ENCODE assay signal across 26 mouse cellular contexts in the genomic region with DNA sequence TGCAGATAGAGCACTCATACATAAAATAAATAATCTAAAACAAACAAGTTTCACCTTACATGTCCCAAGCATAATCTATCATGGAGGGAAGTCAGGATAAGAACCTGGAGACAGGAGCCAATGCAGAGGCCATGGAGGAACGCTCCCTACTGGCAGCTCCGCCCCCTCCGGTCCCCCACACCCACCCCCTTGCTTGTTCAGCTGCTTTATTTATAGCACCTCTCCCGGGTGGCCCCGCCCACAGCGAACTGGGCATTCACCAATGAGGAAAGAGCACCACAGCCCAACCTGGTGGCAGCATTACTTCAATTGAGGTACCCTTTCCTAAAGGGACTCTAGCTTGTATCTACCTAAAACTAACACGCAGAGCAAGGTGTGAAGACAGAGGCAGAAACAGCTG.
A peak's percentile ranks its signal among the peaks of the same experiment; 100 is the strongest.
DNase-seq lines count a peak whose midpoint lies in the region; ATAC-seq lines count a peak whose summit lies in the region.
"Had no signal": no experiment of that assay in that cellular context is flagged by ENCODE, and none has a peak within 500 bp of the region (broad histone marks: within the 10 kb centered on the region; RNA-seq: fewer than 3 reads in every experiment).

No protein-coding gene starts in this region.

- H3K4me2 ChIP-seq in limb, embryonic 11.5 days (ENCODE audit: low read depth, severe bottlenecking): no peak overlapping the region
- no peak overlapping the region for H3K4me2 ChIP-seq in hindbrain, embryonic 12.5 days (replicated peaks)
- H3K4me2 ChIP-seq: hindbrain, embryonic 15.5 days; liver, embryonic 12.5 days; neural tube, embryonic 13.5 days had no signal

- no peak overlapping the region for H3K27ac ChIP-seq in limb, embryonic 11.5 days (replicated peaks; ENCODE audit: low read depth, low read length)
- no peak overlapping the region for H3K27ac ChIP-seq in limb, embryonic 10.5 days
- H3K27ac ChIP-seq in hindbrain, embryonic 12.5 days: no peak overlapping the region
- H3K27ac ChIP-seq: embryonic facial prominence, embryonic 10.5 days; hindbrain, embryonic 15.5 days; left cerebral cortex, adult 2 months; liver, embryonic 12.5 days; macrophage; midbrain, embryonic 10.5 days; neural tube, embryonic 13.5 days had no signal

- H3K9ac ChIP-seq in limb, embryonic 11.5 days (ENCODE audit: low read length): no peak overlapping the region
- H3K9ac ChIP-seq in hindbrain, embryonic 12.5 days: no peak overlapping the region
- H3K9ac ChIP-seq: hindbrain, embryonic 15.5 days; liver, embryonic 12.5 days; neural tube, embryonic 13.5 days had no signal

- H3K36me3 ChIP-seq in limb, embryonic 11.5 days (ENCODE audit: control insufficient read depth, insufficient read depth, low read length): no peaks in the 10 kb centered on the region
- no peaks in the 10 kb centered on the region for H3K36me3 ChIP-seq in limb, embryonic 10.5 days
- H3K36me3 ChIP-seq in hindbrain, embryonic 12.5 days: 0 out of 2 replicates have a peak, but pooled peaks cover 3% of the 10 kb centered on the region
- H3K36me3 ChIP-seq: embryonic facial prominence, embryonic 10.5 days; liver, embryonic 12.5 days; midbrain, embryonic 10.5 days had no signal

- peak; percentile 8 for DNase-seq in embryo, embryonic 10.5 days (ENCODE audit: low spot score)
- DNase-seq in embryo, embryonic 10 days (ENCODE audit: low spot score): no peak
- peak; percentile 38 for DNase-seq in limb, embryonic 11.5 days (ENCODE audit: low spot score)
- no peak for DNase-seq in limb, embryonic 10.5 days (ENCODE audit: low spot score)
- DNase-seq in A20 (ENCODE audit: low read depth, low spot score): peak; percentile 19
- DNase-seq in embryo, embryonic 11 days: peak; percentile 21
- DNase-seq in retina, postnatal 1 day: no peak
- DNase-seq: adrenal gland, postnatal 10 days; cerebellum, adult 2 months; cerebellum, postnatal 25 days; gastrocnemius, postnatal 14 days; heart, adult 18-20 months; left cerebral cortex, postnatal 4 days; lung, adult 2 months had no signal

- WGBS in limb, embryonic 11.5 days: 32% methylated on average over 7 of the region's 7 CpGs
- WGBS in limb, embryonic 10.5 days: 36% methylated on average over 7 of the region's 7 CpGs
- 50% methylated on average over 7 of the region's 7 CpGs for WGBS in hindbrain, embryonic 12.5 days

- no peaks in the 10 kb centered on the region for H3K27me3 ChIP-seq in limb, embryonic 11.5 days (ENCODE audit: control insufficient read depth, insufficient read depth, low read length)
- H3K27me3 ChIP-seq in limb, embryonic 10.5 days (ENCODE audit: low read depth, poor library complexity, severe bottlenecking): no peaks in the 10 kb centered on the region
- H3K27me3 ChIP-seq in hindbrain, embryonic 12.5 days: no peaks in the 10 kb centered on the region
- H3K27me3 ChIP-seq: hindbrain, embryonic 15.5 days; liver, embryonic 12.5 days; neural tube, embryonic 13.5 days had no signal

- no peaks in the 10 kb centered on the region for H3K9me3 ChIP-seq in limb, embryonic 11.5 days (ENCODE audit: control insufficient read depth, low read length)
- no peaks in the 10 kb centered on the region for H3K9me3 ChIP-seq in limb, embryonic 10.5 days (replicated peaks)
- no peaks in the 10 kb centered on the region for H3K9me3 ChIP-seq in hindbrain, embryonic 12.5 days (replicated peaks)
- H3K9me3 ChIP-seq: embryonic facial prominence, embryonic 10.5 days; hindbrain, embryonic 15.5 days; liver, embryonic 12.5 days; midbrain, embryonic 10.5 days; neural tube, embryonic 13.5 days had no signal

- no peak for ATAC-seq in limb, embryonic 11.5 days (ENCODE audit: insufficient number of reproducible peaks, low FRiP score, low TSS enrichment, low read depth)
- ATAC-seq in hindbrain, embryonic 12.5 days (ENCODE audit: low FRiP score): no peak
- ATAC-seq: forebrain, embryonic 16.5 days; liver, embryonic 12.5 days; midbrain, embryonic 16.5 days; Patski had no signal

- no peak overlapping the region for H3K4me3 ChIP-seq in limb, embryonic 11.5 days (ENCODE audit: low read depth, low read length)
- H3K4me3 ChIP-seq in limb, embryonic 10.5 days: no peak overlapping the region
- no peak overlapping the region for H3K4me3 ChIP-seq in hindbrain, embryonic 12.5 days
- H3K4me3 ChIP-seq: embryonic facial prominence, embryonic 10.5 days; hindbrain, embryonic 15.5 days; left cerebral cortex, adult 2 months; liver, embryonic 12.5 days; midbrain, embryonic 10.5 days; myocyte; neural tube, embryonic 13.5 days had no signal

- H3K4me1 ChIP-seq in limb, embryonic 11.5 days (ENCODE audit: control insufficient read depth, insufficient read depth, low read length): no peaks in the 10 kb centered on the region
- peaks cover 4% of the 10 kb centered on the region; the same call in 1 of the 2 replicates for H3K4me1 ChIP-seq in limb, embryonic 10.5 days
- H3K4me1 ChIP-seq in hindbrain, embryonic 12.5 days: no peaks in the 10 kb centered on the region
- H3K4me1 ChIP-seq: hindbrain, embryonic 15.5 days; liver, embryonic 12.5 days; midbrain, embryonic 10.5 days; neural tube, embryonic 13.5 days had no signal

Comparison
In these comparisons a context has a peak if more than half of its experiments do, and no peak if none do; other contexts are left out.
1. DNase-seq: peak in embryo, embryonic 10.5 days (single experiment), limb, embryonic 11.5 days (single experiment), A20 (single experiment) and embryo, embryonic 11 days (single experiment); none in embryo, embryonic 10 days (single experiment), limb, embryonic 10.5 days (single experiment) and retina, postnatal 1 day (single experiment).